Mouse (Mus musculus): ENCODE measurements at regions not wholly inside any gene's neighbourhood (a gene's known extent, or its start where the extent isn't known, plus 50 kb on each side); places are given as distances from the start of the nearest gene placed in this dataset.

DNA sequence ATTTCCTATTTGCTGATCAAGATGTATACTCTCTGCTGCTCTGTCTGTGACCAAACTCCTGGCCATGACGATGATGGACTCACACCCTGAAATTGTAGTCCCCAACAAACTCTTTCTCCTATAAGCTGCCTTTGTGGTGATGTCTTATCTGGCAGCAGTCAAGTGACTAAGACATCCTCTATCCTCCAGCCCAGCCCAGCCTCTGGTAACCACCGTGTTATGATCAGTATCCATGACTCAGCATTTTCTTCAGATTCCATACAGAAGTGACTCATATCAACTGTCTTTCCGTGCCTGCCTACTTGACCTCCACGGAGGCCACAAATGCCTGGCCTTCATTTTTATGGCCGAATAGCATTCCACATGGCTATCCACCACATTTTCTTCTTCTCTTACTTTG is 124.5 kb upstream of the Sox2 start:
- no peak for DNase-seq (ENCODE audit: low spot score in 2 of 2)

DNA sequence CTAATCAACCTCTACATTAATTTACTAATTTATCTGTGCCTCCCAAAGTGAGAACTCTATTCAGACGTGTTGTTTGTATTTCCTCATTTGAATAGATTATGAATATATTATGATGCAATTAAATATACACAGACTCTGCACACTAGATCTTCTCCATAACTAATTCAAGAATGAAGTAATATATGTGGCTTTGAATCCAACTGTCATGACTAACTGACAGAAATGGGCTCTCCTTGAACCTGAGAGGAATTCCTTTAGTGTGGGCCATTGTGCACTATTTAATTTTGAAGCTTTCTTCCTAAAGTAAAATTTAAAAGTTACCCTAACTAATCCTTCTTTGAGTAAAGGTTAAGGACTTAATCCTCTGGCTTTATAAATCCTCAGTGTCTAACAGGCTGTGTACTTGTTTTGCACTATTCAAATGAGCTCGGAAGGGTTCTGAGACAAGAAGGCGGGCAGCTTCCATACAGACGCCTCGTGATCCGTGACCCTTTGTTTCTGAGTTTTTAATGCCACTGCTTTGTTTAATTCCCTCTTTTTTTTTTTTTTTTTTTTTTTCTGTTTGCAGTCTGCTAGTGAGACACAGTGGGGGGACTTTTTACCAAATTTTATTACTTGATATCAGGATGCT is 128.0 kb upstream of the Sox2 start:
- DNase-seq (ENCODE audit: low spot score in 2 of 2) = no peak

GRCm38 (mm10) chr3:34521357-34522053 is 128.7 kb upstream of the Sox2 start:
- DNase-seq (ENCODE audit: low spot score in 2 of 2) = peak in 1 of 2 experiments; percentile 40

GRCm38 (mm10) chr3:34512503-34513145 is 137.6 kb upstream of the Sox2 start:
- DNase-seq (ENCODE audit: low spot score in 2 of 2) = no peak

GRCm38 (mm10) chr3:34510723-34511122 is 139.5 kb upstream of the Sox2 start:
- no peak for DNase-seq (ENCODE audit: low spot score in 2 of 2)

DNA sequence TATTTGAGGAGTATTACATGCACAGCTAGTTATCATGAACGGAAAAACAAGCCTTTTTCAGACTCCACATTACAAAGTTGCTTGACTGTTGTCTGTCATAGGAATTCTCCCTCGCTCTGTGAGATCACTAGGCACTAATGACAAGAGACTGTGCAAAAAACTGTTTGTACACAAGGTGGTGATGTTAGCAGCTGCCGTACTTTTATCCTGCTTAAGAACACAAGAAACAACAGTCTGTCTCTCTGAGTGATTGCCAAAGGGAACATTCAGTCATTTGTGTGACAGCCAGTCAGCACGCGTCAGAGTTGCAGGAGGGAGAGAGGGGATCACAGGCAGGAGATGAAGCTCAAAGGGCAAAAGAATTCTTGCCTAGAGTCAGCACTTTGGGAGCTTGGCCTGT is 141.0 kb upstream of the Sox2 start:
- no peak for DNase-seq (ENCODE audit: low spot score in 2 of 2)

DNA sequence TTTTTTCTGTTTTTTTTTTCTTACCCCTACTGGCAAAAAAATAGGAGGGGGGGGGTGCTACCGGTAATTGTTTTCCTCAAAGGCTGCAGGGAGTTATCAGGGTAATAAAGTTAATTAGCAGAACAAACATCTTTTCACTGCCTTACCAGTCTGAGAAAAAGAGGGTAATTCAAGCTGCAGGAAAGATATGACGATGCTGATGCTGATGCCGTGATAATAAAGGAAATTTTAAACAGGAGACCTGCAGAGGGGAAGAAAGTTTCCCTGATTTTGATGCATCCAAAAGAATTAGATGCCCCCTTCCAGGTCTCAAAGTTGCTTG is 145.7 kb upstream of the Sox2 start:
- DNase-seq (ENCODE audit: low spot score in 2 of 2) = no peak

GRCm38 (mm10) chr3:34503874-34504572 is 146.2 kb upstream of the Sox2 start:
- no peak for DNase-seq (ENCODE audit: low spot score in 2 of 2)

DNA sequence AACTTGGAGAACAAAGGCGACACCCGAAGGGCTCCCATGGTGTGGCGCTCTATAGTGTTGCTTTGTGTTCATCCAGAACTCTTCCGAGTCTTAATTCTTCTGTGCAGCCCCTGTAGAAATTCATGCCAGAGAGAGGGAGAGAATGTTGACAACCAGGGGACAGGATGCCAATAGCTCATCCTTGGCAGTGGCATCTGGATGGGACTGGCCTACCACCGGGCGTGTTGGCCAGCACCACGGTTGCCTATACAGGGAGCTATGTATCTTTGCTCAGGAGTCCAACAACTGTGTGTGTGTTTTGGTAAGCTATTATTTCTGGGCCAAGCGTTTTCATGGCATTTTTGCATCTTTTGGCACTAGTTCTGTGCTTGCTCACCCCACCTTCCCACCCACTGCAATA is 153.4 kb upstream of the Sox2 start:
- no peak for DNase-seq (ENCODE audit: low spot score in 2 of 2)

GRCm38 (mm10) chr3:34495615-34496014 is 154.6 kb upstream of the Sox2 start:
- DNase-seq (ENCODE audit: low spot score in 2 of 2) = no peak

- DNase-seq (ENCODE audit: low spot score in 2 of 2) = no peak
Measured at GRCm38 (mm10) chr3:34493921-34494320, 156.3 kb upstream of the Sox2 start.

DNA sequence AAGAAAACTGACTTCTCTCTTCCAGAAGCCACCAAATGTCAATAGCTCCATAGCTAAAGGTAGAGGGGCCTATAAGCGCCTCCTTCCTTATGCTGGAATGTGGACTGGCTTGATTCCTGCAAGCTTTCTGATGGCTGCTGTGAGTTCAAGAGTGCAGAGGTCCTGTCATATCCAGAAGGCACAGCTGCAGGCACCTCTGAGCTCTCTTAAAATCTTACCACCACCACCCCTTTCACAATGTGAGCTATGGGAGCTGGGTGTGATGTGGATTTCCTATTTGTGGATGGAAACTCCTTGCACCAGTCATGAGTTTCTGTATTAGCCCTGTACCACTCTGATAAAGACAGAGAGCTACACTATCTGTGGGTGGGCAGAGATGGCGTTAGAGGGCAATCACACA is 161.2 kb upstream of the Sox2 start:
- no peak for DNase-seq (ENCODE audit: low spot score in 2 of 2)

- DNase-seq (ENCODE audit: low spot score in 2 of 2) = no peak
Measured at GRCm38 (mm10) chr3:34486441-34487050, 163.7 kb upstream of the Sox2 start.

DNA sequence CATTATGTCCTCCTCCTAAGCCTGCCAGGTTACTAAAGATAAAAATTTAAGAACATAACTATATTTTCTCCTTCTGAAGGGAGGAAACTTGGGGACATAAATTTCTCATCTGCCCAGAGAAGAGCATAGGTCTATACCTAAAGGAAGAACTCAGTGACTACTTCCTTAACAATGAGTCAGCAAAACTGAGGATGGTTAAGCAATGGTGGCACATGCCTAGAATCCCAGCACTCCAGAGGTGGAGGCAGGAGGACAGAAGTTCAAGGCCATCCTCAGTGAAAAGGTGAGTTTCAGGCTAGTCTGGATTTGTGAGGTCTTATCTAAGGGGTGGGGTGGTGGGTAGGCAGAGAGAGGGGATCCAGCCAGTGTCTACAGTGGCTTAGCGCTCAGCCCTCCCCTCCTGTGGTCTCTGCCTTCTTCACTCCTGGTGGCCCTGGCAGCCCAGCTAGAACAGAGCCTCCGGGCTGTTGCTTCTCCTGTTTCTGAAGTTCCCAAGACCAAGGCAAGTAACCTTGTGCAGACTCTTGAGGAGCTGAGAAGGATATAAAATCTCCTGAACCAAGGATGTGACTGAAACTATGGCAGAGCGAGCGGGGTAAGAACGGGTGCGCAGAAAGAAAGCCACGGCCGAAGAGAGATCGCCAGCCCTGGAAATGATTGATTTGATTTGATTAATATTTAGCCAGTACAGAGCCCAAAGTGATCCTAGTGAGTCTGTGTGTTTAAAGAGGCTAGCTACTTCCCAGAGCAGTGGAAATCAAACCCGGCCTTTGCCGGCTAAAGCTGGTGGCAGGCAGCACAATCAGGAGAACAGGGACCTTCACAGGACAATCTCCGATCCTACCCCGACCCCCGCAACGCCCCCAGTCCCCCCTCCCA is 164.6 kb upstream of the Sox2 start:
- DNase-seq (ENCODE audit: low spot score in 2 of 2) = no peak

DNA sequence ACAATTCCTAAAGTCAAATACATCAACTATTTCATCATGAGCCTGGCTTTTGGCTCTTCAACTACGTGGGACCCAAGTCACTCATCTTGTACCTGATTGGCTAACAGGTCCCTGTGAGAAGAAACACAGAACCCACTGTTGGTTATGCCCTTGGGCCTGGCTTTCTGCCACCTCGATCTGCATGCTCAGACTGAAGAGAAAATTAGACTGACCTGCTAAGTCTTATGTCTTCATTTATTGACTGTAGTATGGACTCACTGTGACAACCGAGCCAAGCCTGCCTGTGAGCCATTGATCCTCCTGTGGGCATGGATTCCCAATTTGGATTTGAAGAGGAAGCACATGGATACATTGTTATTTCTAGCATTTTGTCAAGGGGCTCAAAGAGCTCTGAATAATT is 166.3 kb upstream of the Sox2 start:
- no peak for DNase-seq (ENCODE audit: low spot score in 2 of 2)

- no peak for DNase-seq (ENCODE audit: low spot score in 2 of 2)
Measured at GRCm38 (mm10) chr3:34481821-34482713, 168.1 kb upstream of the Sox2 start.

GRCm38 (mm10) chr3:34481314-34481713 is 168.9 kb upstream of the Sox2 start:
- DNase-seq (ENCODE audit: low spot score in 2 of 2) = no peak

DNA sequence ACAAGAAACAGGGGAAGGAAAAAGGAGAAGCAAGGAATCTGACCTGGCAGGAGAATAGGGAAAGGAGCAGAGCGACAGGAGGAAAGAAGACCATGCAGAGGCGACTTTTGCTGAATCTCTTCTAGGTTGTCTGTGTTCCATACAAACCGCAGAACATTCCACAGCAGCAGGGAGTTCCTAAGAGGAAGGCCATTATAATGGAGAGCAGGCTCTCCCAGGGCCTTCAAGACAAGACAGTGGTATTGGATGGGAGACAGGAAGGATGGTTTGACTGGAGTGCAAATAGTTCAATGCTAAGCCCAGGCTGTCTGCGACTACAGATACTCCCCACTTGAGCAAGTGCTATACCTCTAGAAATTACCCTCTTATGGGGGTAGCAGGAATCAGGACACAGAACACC is 176.1 kb upstream of the Sox2 start:
- DNase-seq (ENCODE audit: low spot score in 2 of 2) = no peak

GRCm38 (mm10) chr3:34470721-34471120 is 179.5 kb upstream of the Sox2 start:
- DNase-seq (ENCODE audit: low spot score in 2 of 2) = no peak

DNA sequence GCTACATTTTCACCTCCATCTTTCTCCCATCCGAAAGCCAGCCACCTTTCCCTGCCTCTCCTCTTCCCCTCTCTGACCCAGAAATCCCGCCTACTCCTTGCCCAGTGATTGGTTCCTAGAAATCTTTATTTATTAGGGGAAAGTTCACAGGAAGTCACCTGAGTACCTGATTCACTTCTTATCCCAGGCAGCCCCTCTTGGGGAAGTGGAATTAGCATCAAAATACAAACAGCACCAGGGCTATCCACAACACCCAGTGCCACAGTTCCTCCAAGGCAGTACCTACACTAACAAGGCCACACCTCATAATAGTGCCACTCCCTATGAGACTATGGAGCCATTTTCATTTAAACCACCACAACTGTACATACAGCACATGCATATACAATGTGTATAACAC is 180.3 kb upstream of the Sox2 start:
- no peak for DNase-seq (ENCODE audit: low spot score in 2 of 2)

All from urinary bladder, postnatal 4 days (tissue).